Mouse (Mus musculus) kidney, embryonic 14.5 days (tissue): ENCODE data around the gene Scn9a. TPM values are rescaled to one million over a fixed set of nuclear protein-coding genes. Genes with fewer than 3 reads are reported as not detected.

Experiments used
- polyA plus RNA-seq: library from polyadenylated mRNA; unstranded; fragments of >200 nt; fragmentation: Nextera tagmentation; extraction: Ambion mirVana; gene quantifications from 2 replicates; pipeline ENCODE4 v1.2.1, GENCODE M21; 2014

Gene Scn9a
- polyA plus RNA-seq, 1 experiment from 2014 or later, result 0.45 TPM

Other genes with a start within 250 kb of the Scn9a start
- gene Scn1a, start 194.1 kb downstream of the Scn9a start, polyA plus RNA-seq, result 1.2 and 1.3 TPM in 2 replicates
- gene Scn7a, start 150.0 kb upstream of the Scn9a start, polyA plus RNA-seq, result 1.4 and 2.1 TPM in 2 replicates